Mouse (Mus musculus) neural tube, embryonic 14.5 days (tissue): ENCODE results near the gene Phldb3. TPM values are rescaled to one million over a fixed set of nuclear protein-coding genes. Genes with fewer than 3 reads are reported as not detected.

Experiments
- ATAC-seq: fragments of 200-750 bp; cut with Nextera tagmentation; 2 replicates; pipeline ENCODE4 v1.8.0; 2017; ENCODE audit warnings: low read depth, mild to moderate bottlenecking, moderate TSS enrichment, moderate library complexity
- H3K27ac ChIP-seq: fragments of 300-500 bp; sonication (generic); 2 replicates; pipeline ENCODE4 v1.5.1; 2014; ENCODE audit warnings: low read depth, mild to moderate bottlenecking, control low read depth, low read length, moderate library complexity, mixed read lengths
- H3K27me3 ChIP-seq: fragments of 300-500 bp; sonication (generic); 2 replicates; pipeline ENCODE4 v1.6.1; 2014; ENCODE audit warnings: low read length; ENCODE audit not compliant: control insufficient read depth, insufficient read depth
- H3K36me3 ChIP-seq: fragments of 300-500 bp; sonication (generic); 2 replicates; pipeline ENCODE4 v1.6.1; 2014; ENCODE audit warnings: low read length, mixed read lengths; ENCODE audit not compliant: control insufficient read depth, insufficient read depth
- H3K4me1 ChIP-seq: fragments of 300-500 bp; sonication (generic); 2 replicates; pipeline ENCODE4 v1.6.1; 2014; ENCODE audit warnings: low read length; ENCODE audit not compliant: control insufficient read depth, insufficient read depth
- H3K4me2 ChIP-seq: fragments of 300-500 bp; sonication (generic); 2 replicates; pipeline ENCODE4 v1.6.1; 2014; ENCODE audit warnings: mild to moderate bottlenecking, low read depth, low read length, control low read depth
- H3K4me3 ChIP-seq: fragments of 300-500 bp; sonication (generic); 2 replicates; pipeline ENCODE4 v1.5.1; 2014; ENCODE audit warnings: low read depth, low read length, control low read depth, mixed read lengths
- H3K9ac ChIP-seq: fragments of 300-500 bp; sonication (generic); replicated peaks from 2 replicates; pipeline ENCODE4 v1.6.1; 2014; ENCODE audit warnings: low read depth, mild to moderate bottlenecking, control low read depth, low read length, mixed read lengths
- H3K9me3 ChIP-seq: fragments of 300-500 bp; sonication (generic); 2 replicates; pipeline ENCODE4 v1.6.1; 2016; ENCODE audit warnings: low read length; ENCODE audit not compliant: control insufficient read depth
- WGBS: fragments of 180-500 bp; shearing (Covaris S2); extraction: QIAGEN DNeasy Blood & Tissue Kit; methylation state at CpG from one replicate; pipeline ENCODE4 v1.1.7; 2014; 5-methylcytosine and 5-hydroxymethylcytosine counted together
- polyA plus RNA-seq: library from polyadenylated mRNA; unstranded; fragments of >200 nt; fragmentation: Nextera tagmentation; extraction: Ambion mirVana; gene quantifications from 2 replicates; pipeline ENCODE4 v1.2.1, GENCODE M21; 2014

Gene Phldb3
- polyA plus RNA-seq, 1 experiment from 2014 or later = not detected

- Histone ChIP-seq H3K9ac (no peak overlapping the region), H3K4me1 (peaks cover 3% of the 10 kb centered on the region; the same call in 1 of the 2 replicates), H3K4me3 (no peak overlapping the region), H3K4me2 (no peak overlapping the region), H3K36me3 (no peaks in the 10 kb centered on the region), H3K27ac (no peak overlapping the region), H3K9me3 (no peaks in the 10 kb centered on the region), H3K27me3 (0 out of 2 replicates have a peak, but pooled peaks cover 2% of the 10 kb centered on the region)
- no peak for ATAC-seq
- 58% methylated on average over 4 of the region's 4 CpGs for WGBS
These were observed 18.4 kb upstream of the Phldb3 start for GRCm38 (mm10) chr7:24592163-24592562.

GRCm38 (mm10) chr7:24592781-24593180 is 17.8 kb upstream of the Phldb3 start:
- Histone ChIP-seq H3K9me3 (no peaks in the 10 kb centered on the region), H3K27me3 (0 out of 2 replicates have a peak, but pooled peaks cover 2% of the 10 kb centered on the region), H3K36me3 (no peaks in the 10 kb centered on the region), H3K9ac (no peak overlapping the region), H3K4me3 (no peak overlapping the region), H3K4me1 (peaks cover 3% of the 10 kb centered on the region; the same call in 1 of the 2 replicates), H3K27ac (no peak overlapping the region), H3K4me2 (no peak overlapping the region)
- ATAC-seq = no peak
- WGBS = 79% methylated on average over 6 of the region's 6 CpGs

- Histone ChIP-seq H3K4me2 (peak overlapping the region; percentile 51), H3K4me1 (peaks cover 3% of the 10 kb centered on the region; the same call in 1 of the 2 replicates), H3K4me3 (peak overlapping the region; percentile 44), H3K27ac (no peak overlapping the region), H3K36me3 (no peaks in the 10 kb centered on the region), H3K9me3 (no peaks in the 10 kb centered on the region), H3K9ac (peak overlapping the region; percentile 56), H3K27me3 (0 out of 2 replicates have a peak, but pooled peaks cover 2% of the 10 kb centered on the region)
- peak; percentile 91 for ATAC-seq
- WGBS = 3% methylated on average over 38 of the region's 39 CpGs
These were observed 16.8 kb upstream of the Phldb3 start for GRCm38 (mm10) chr7:24593621-24594308.

- peak overlapping the region; percentile 56; the same call in 1 of the 2 replicates for H3K9ac ChIP-seq
- no peak overlapping the region for H3K27ac ChIP-seq
- H3K36me3 ChIP-seq = no peaks in the 10 kb centered on the region
- peak overlapping the region; percentile 51 for H3K4me2 ChIP-seq
- 3% methylated on average over 13 of the region's 13 CpGs for WGBS
- peak overlapping the region; percentile 44 for H3K4me3 ChIP-seq
- ATAC-seq = peak; percentile 2; the same call in 1 of the 2 replicates
- 0 out of 2 replicates have a peak, but pooled peaks cover 2% of the 10 kb centered on the region for H3K27me3 ChIP-seq
- H3K4me1 ChIP-seq = peaks cover 3% of the 10 kb centered on the region; the same call in 1 of the 2 replicates
- no peaks in the 10 kb centered on the region for H3K9me3 ChIP-seq
These were observed 16.2 kb upstream of the Phldb3 start for GRCm38 (mm10) chr7:24594309-24594803.

- WGBS = 81% methylated on average over 2 of the region's 2 CpGs
- no peaks in the 10 kb centered on the region for H3K9me3 ChIP-seq
- peaks cover 3% of the 10 kb centered on the region; the same call in 1 of the 2 replicates for H3K4me1 ChIP-seq
- H3K9ac ChIP-seq = no peak overlapping the region
- ATAC-seq = no peak
- H3K4me2 ChIP-seq = no peak overlapping the region
- H3K27ac ChIP-seq = no peak overlapping the region
- no peaks in the 10 kb centered on the region for H3K36me3 ChIP-seq
- no peak overlapping the region for H3K4me3 ChIP-seq
- 0 out of 2 replicates have a peak, but pooled peaks cover 2% of the 10 kb centered on the region for H3K27me3 ChIP-seq
These were observed 15.1 kb upstream of the Phldb3 start for GRCm38 (mm10) chr7:24595464-24595863.

GRCm38 (mm10) chr7:24598121-24598520 is 12.4 kb upstream of the Phldb3 start:
- Histone ChIP-seq H3K4me3 (no peak overlapping the region), H3K9ac (no peak overlapping the region), H3K27ac (no peak overlapping the region), H3K4me2 (no peak overlapping the region), H3K4me1 (peaks cover 3% of the 10 kb centered on the region; the same call in 1 of the 2 replicates), H3K27me3 (0 out of 2 replicates have a peak, but pooled peaks cover 2% of the 10 kb centered on the region), H3K9me3 (no peaks in the 10 kb centered on the region), H3K36me3 (no peaks in the 10 kb centered on the region)
- ATAC-seq = no peak
- 76% methylated on average over 4 of the region's 4 CpGs for WGBS

GRCm38 (mm10) chr7:24599211-24600067 is 11.1 kb upstream of the Phldb3 start:
- no peak for ATAC-seq
- Histone ChIP-seq H3K27me3 (0 out of 2 replicates have a peak, but pooled peaks cover 2% of the 10 kb centered on the region), H3K4me2 (no peak overlapping the region), H3K4me3 (no peak overlapping the region), H3K9ac (no peak overlapping the region), H3K27ac (no peak overlapping the region), H3K36me3 (no peaks in the 10 kb centered on the region), H3K9me3 (no peaks in the 10 kb centered on the region), H3K4me1 (no peaks in the 10 kb centered on the region)
- 82% methylated on average over 15 of the region's 15 CpGs for WGBS

- no peaks in the 10 kb centered on the region for H3K36me3 ChIP-seq
- no peaks in the 10 kb centered on the region for H3K4me1 ChIP-seq
- peak overlapping the region; percentile 31 for H3K4me2 ChIP-seq
- H3K9me3 ChIP-seq = no peaks in the 10 kb centered on the region
- peak overlapping the region; percentile 0; the same call in 1 of the 2 replicates for H3K4me3 ChIP-seq
- H3K27ac ChIP-seq = no peak overlapping the region
- peak; percentile 86 for ATAC-seq
- H3K27me3 ChIP-seq = no peaks in the 10 kb centered on the region
- H3K9ac ChIP-seq = no peak overlapping the region
- 4% methylated on average over 13 of the region's 13 CpGs for WGBS
These were observed 9.5 kb upstream of the Phldb3 start for GRCm38 (mm10) chr7:24600941-24601597.
